Mouse (Mus musculus): ENCODE data around the gene Fam124b. TPM values are rescaled to one million over a fixed set of nuclear protein-coding genes. Genes with fewer than 3 reads are reported as not detected.

Gene Fam124b
- 0.60 and 0.83 TPM in 2 replicates for polyA plus RNA-seq (2015; fragmentation: Nextera tagmentation; extraction: Ambion mirVana)

- Histone ChIP-seq H3K4me3 (no peak within 1 kb of the TSS), H3K9me3 (no peaks in the 10 kb centered on the region), H3K27me3 (no peaks in the 10 kb centered on the region), H3K36me3 (no peaks in the 10 kb centered on the region), H3K27ac (replicated peaks) (no peak within 1 kb of the TSS), H3K4me2 (no peak within 1 kb of the TSS), H3K9ac (no peak within 1 kb of the TSS), H3K4me1 (replicated peaks) (no peaks in the 10 kb centered on the region)
- peak; percentile 64; the same call in 1 of the 2 replicates for ATAC-seq (ENCODE audit: low FRiP score, low read depth)
- 68% methylated on average over 6 of the region's 6 CpGs for WGBS
Observed at GRCm38 (mm10) chr1:80218268-80218667, at the start of gene Fam124b. Gene Fam124b, minus strand, starts transcription at chr1:80218473.

- WGBS = 63% methylated on average over 1 of the region's 1 CpGs
- no peak overlapping the region for H3K27ac ChIP-seq (replicated peaks)
- no peaks in the 10 kb centered on the region for H3K9me3 ChIP-seq
- H3K9ac ChIP-seq = no peak overlapping the region
- H3K4me3 ChIP-seq = no peak overlapping the region
- ATAC-seq (ENCODE audit: low FRiP score, low read depth) = no peak
- H3K4me1 ChIP-seq (replicated peaks) = no peaks in the 10 kb centered on the region
- no peak overlapping the region for H3K4me2 ChIP-seq
- peaks cover 4% of the 10 kb centered on the region; the same call in 1 of the 2 replicates for H3K36me3 ChIP-seq
- H3K27me3 ChIP-seq = no peaks in the 10 kb centered on the region
Observed at GRCm38 (mm10) chr1:80260443-80260842, 42.2 kb upstream of the Fam124b start.

- no peak for ATAC-seq (ENCODE audit: low FRiP score, low read depth)
- Histone ChIP-seq H3K4me1 (replicated peaks) (no peaks in the 10 kb centered on the region), H3K27ac (replicated peaks) (no peak overlapping the region), H3K36me3 (no peaks in the 10 kb centered on the region; the same call in 1 of the 2 replicates), H3K4me2 (no peak overlapping the region), H3K9ac (no peak overlapping the region), H3K9me3 (no peaks in the 10 kb centered on the region), H3K4me3 (no peak overlapping the region), H3K27me3 (no peaks in the 10 kb centered on the region)
- WGBS = 72% methylated on average over 4 of the region's 4 CpGs
Observed at GRCm38 (mm10) chr1:80258632-80259031, 40.4 kb upstream of the Fam124b start.

- no peak for ATAC-seq (ENCODE audit: low FRiP score, low read depth)
- no peak overlapping the region for H3K4me2 ChIP-seq
- H3K4me1 ChIP-seq (replicated peaks) = no peaks in the 10 kb centered on the region
- H3K27ac ChIP-seq (replicated peaks) = no peak overlapping the region
- no peaks in the 10 kb centered on the region for H3K9me3 ChIP-seq
- H3K36me3 ChIP-seq = no peaks in the 10 kb centered on the region
- H3K9ac ChIP-seq = no peak overlapping the region
- no peaks in the 10 kb centered on the region for H3K27me3 ChIP-seq
- H3K4me3 ChIP-seq = no peak overlapping the region
Observed at GRCm38 (mm10) chr1:80253309-80253708, 35.0 kb upstream of the Fam124b start.

GRCm38 (mm10) chr1:80250247-80250646 lies 32.0 kb upstream of the Fam124b start:
- 92% methylated on average over 5 of the region's 5 CpGs for WGBS
- H3K4me2 ChIP-seq = no peak overlapping the region
- H3K9ac ChIP-seq = no peak overlapping the region
- H3K27ac ChIP-seq (replicated peaks) = no peak overlapping the region
- H3K4me1 ChIP-seq (replicated peaks) = no peaks in the 10 kb centered on the region
- H3K4me3 ChIP-seq = no peak overlapping the region
- no peaks in the 10 kb centered on the region for H3K27me3 ChIP-seq
- no peaks in the 10 kb centered on the region for H3K9me3 ChIP-seq
- no peaks in the 10 kb centered on the region for H3K36me3 ChIP-seq
- ATAC-seq (ENCODE audit: low FRiP score, low read depth) = no peak

- Histone ChIP-seq H3K4me3 (no peak overlapping the region), H3K27me3 (no peaks in the 10 kb centered on the region), H3K4me2 (no peak overlapping the region), H3K4me1 (replicated peaks) (no peaks in the 10 kb centered on the region), H3K9ac (no peak overlapping the region), H3K27ac (replicated peaks) (no peak overlapping the region), H3K9me3 (no peaks in the 10 kb centered on the region), H3K36me3 (no peaks in the 10 kb centered on the region)
- no peak for ATAC-seq (ENCODE audit: low FRiP score, low read depth)
Observed at GRCm38 (mm10) chr1:80247131-80247530, 28.9 kb upstream of the Fam124b start.

- Histone ChIP-seq H3K36me3 (no peaks in the 10 kb centered on the region), H3K27me3 (no peaks in the 10 kb centered on the region), H3K4me3 (no peak overlapping the region), H3K9me3 (no peaks in the 10 kb centered on the region), H3K4me2 (no peak overlapping the region), H3K9ac (no peak overlapping the region), H3K4me1 (replicated peaks) (no peaks in the 10 kb centered on the region), H3K27ac (replicated peaks) (no peak overlapping the region)
- no peak for ATAC-seq (ENCODE audit: low FRiP score, low read depth)
- 62% methylated on average over 3 of the region's 3 CpGs for WGBS
Observed at GRCm38 (mm10) chr1:80244123-80244522, 25.9 kb upstream of the Fam124b start.

- Histone ChIP-seq H3K9ac (no peak overlapping the region), H3K9me3 (no peaks in the 10 kb centered on the region), H3K4me1 (replicated peaks) (no peaks in the 10 kb centered on the region), H3K4me3 (no peak overlapping the region), H3K27ac (replicated peaks) (no peak overlapping the region), H3K36me3 (no peaks in the 10 kb centered on the region), H3K4me2 (no peak overlapping the region), H3K27me3 (no peaks in the 10 kb centered on the region)
- WGBS = 91% methylated on average over 6 of the region's 6 CpGs
- ATAC-seq (ENCODE audit: low FRiP score, low read depth) = no peak
Observed at GRCm38 (mm10) chr1:80241579-80241978, 23.3 kb upstream of the Fam124b start.

GRCm38 (mm10) chr1:80240017-80240660 lies 21.9 kb upstream of the Fam124b start:
- no peak overlapping the region for H3K4me3 ChIP-seq
- no peaks in the 10 kb centered on the region for H3K36me3 ChIP-seq
- 14% methylated on average over 12 of the region's 12 CpGs for WGBS
- no peak overlapping the region for H3K4me2 ChIP-seq
- ATAC-seq (ENCODE audit: low FRiP score, low read depth) = no peak
- no peak overlapping the region for H3K9ac ChIP-seq
- no peaks in the 10 kb centered on the region for H3K27me3 ChIP-seq
- H3K9me3 ChIP-seq = no peaks in the 10 kb centered on the region
- no peak overlapping the region for H3K27ac ChIP-seq (replicated peaks)
- no peaks in the 10 kb centered on the region for H3K4me1 ChIP-seq (replicated peaks)

GRCm38 (mm10) chr1:80239481-80239880 lies 21.2 kb upstream of the Fam124b start:
- Histone ChIP-seq H3K27me3 (no peaks in the 10 kb centered on the region), H3K4me3 (no peak overlapping the region), H3K4me2 (no peak overlapping the region), H3K36me3 (no peaks in the 10 kb centered on the region), H3K27ac (replicated peaks) (no peak overlapping the region), H3K9me3 (no peaks in the 10 kb centered on the region), H3K9ac (no peak overlapping the region), H3K4me1 (replicated peaks) (no peaks in the 10 kb centered on the region)
- 74% methylated on average over 11 of the region's 11 CpGs for WGBS
- ATAC-seq (ENCODE audit: low FRiP score, low read depth) = no peak

- WGBS = 42% methylated on average over 11 of the region's 11 CpGs
- Histone ChIP-seq H3K27ac (replicated peaks) (no peak overlapping the region), H3K36me3 (no peaks in the 10 kb centered on the region), H3K27me3 (no peaks in the 10 kb centered on the region), H3K9me3 (no peaks in the 10 kb centered on the region), H3K4me1 (replicated peaks) (no peaks in the 10 kb centered on the region), H3K4me2 (no peak overlapping the region), H3K9ac (no peak overlapping the region), H3K4me3 (no peak overlapping the region)
- no peak for ATAC-seq (ENCODE audit: low FRiP score, low read depth)
Observed at GRCm38 (mm10) chr1:80236951-80237702, 18.9 kb upstream of the Fam124b start.

GRCm38 (mm10) chr1:80236126-80236525 lies 17.9 kb upstream of the Fam124b start:
- H3K27ac ChIP-seq (replicated peaks) = no peak overlapping the region
- H3K4me1 ChIP-seq (replicated peaks) = no peaks in the 10 kb centered on the region
- H3K9me3 ChIP-seq = no peaks in the 10 kb centered on the region
- 4% methylated on average over 1 of the region's 1 CpGs for WGBS
- no peaks in the 10 kb centered on the region for H3K36me3 ChIP-seq
- H3K4me3 ChIP-seq = no peak overlapping the region
- H3K9ac ChIP-seq = no peak overlapping the region
- H3K4me2 ChIP-seq = no peak overlapping the region
- H3K27me3 ChIP-seq = no peaks in the 10 kb centered on the region
- ATAC-seq (ENCODE audit: low FRiP score, low read depth) = no peak

Data from hindbrain, embryonic 15.5 days (tissue).